In the genomic region with DNA sequence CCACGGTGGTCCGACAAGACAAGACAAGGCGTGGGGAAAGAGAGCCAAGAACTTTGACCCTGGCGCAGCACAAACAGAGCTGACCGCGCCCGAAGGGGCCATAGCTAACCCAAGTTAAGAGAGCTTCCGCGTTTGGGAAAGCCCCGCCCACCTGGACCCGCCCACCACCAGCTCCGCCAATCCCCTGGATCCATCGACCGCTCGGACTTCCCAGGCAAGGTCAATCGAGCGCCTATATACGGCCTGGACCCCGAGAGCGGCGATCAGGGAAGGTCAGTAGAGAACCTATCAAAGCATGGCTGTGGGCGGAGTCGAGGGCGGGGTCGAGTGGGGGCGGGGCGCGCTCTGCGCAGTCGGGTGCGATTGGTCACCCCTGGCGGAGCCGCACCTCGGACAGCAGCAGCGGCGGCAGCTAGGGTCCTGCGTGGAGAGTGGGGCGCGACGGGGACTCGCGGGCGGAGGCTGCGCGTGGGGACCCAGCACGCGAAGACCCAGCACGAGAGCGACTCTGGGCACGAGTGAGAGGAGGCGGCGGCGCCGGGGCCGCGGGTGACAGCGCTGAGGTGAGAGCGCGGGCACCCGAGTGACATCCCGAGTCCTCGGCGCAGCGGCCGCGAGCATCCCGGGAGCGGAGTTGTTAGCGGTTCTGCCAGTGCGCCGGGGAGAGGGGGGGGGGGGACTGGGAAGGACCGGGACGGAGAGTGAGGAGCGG, we compare ENCODE assay signal across 8 mouse cellular contexts. TPM values are rescaled to one million over a fixed set of nuclear protein-coding genes. Genes with fewer than 3 reads are reported as not detected.
DNase-seq lines count a peak whose midpoint lies in the region; ATAC-seq lines count a peak whose summit lies in the region.

Gene Taok3 (plus strand): TSS at position 353 of the 712 bp plus-strand sequence.

- H3K9me3 ChIP-seq in hindbrain, embryonic 14.5 days (ENCODE audit: control insufficient read depth, low read length), result no peaks in the 10 kb centered on the region

- peak; percentile 92 for ATAC-seq in hindbrain, embryonic 14.5 days (ENCODE audit: low FRiP score)

- H3K4me1 ChIP-seq in hindbrain, embryonic 14.5 days (replicated peaks; ENCODE audit: control insufficient read depth, insufficient read depth, low read length), result peaks cover 16% of the 10 kb centered on the region

- H3K27ac ChIP-seq in hindbrain, embryonic 14.5 days, result no peak within 1 kb of the TSS

- DNase-seq in R1 (ENCODE audit: low read depth, low spot score), result peak; percentile 99
- DNase-seq in cerebellum, postnatal 25 days, result peak; percentile 98 to 100
- DNase-seq in frontal cortex, postnatal 25 days (ENCODE audit: low spot score in 2 of 2), result peak; percentile 98 to 99
- peak; percentile 98 for DNase-seq in hindbrain, embryonic 14.5 days (ENCODE audit: low spot score)
- peak; percentile 97 for DNase-seq in layer of hippocampus, postnatal 36 days
- peak; percentile 100 for DNase-seq in lung, postnatal 36 days
- DNase-seq in retina, postnatal 1 day, result peak; percentile 100
- peak; percentile 99 for DNase-seq in urinary bladder, adult 18-20 months (ENCODE audit: low spot score in 2 of 2)

- no peaks in the 10 kb centered on the region for H3K36me3 ChIP-seq in hindbrain, embryonic 14.5 days (replicated peaks; ENCODE audit: control insufficient read depth, insufficient read depth)

- 0 out of 2 replicates have a peak, but pooled peaks cover 7% of the 10 kb centered on the region for H3K27me3 ChIP-seq in hindbrain, embryonic 14.5 days (ENCODE audit: control insufficient read depth, insufficient read depth, low read length)

- under 1% methylated on average over 74 of the region's 74 CpGs for WGBS in hindbrain, embryonic 14.5 days

- H3K4me3 ChIP-seq in hindbrain, embryonic 14.5 days (replicated peaks; ENCODE audit: low read length), result peak within 1 kb of the TSS; percentile 83

- H3K4me2 ChIP-seq in hindbrain, embryonic 14.5 days (replicated peaks), result peak within 1 kb of the TSS; percentile 97

- H3K9ac ChIP-seq in hindbrain, embryonic 14.5 days, result peak within 1 kb of the TSS; percentile 75

RNA-seq across cellular contexts. Expression of gene Taok3, which starts in this region (rescaled TPM):
- 50.4 and 62.3 TPM in 2 replicates for polyA plus RNA-seq in hindbrain, embryonic 14.5 days (2014; fragmentation: Nextera tagmentation; extraction: Ambion mirVana)
- 10 to 100 TPM; 55.3 to 63.5 TPM for total RNA-seq in layer of hippocampus, postnatal 36 days (2021)
